Mouse (Mus musculus): ENCODE data around the gene Smap2. TPM values are rescaled to one million over a fixed set of nuclear protein-coding genes. Genes with fewer than 3 reads are reported as not detected.

Gene Smap2
- 273 TPM for total RNA-seq (2023)

DNA sequence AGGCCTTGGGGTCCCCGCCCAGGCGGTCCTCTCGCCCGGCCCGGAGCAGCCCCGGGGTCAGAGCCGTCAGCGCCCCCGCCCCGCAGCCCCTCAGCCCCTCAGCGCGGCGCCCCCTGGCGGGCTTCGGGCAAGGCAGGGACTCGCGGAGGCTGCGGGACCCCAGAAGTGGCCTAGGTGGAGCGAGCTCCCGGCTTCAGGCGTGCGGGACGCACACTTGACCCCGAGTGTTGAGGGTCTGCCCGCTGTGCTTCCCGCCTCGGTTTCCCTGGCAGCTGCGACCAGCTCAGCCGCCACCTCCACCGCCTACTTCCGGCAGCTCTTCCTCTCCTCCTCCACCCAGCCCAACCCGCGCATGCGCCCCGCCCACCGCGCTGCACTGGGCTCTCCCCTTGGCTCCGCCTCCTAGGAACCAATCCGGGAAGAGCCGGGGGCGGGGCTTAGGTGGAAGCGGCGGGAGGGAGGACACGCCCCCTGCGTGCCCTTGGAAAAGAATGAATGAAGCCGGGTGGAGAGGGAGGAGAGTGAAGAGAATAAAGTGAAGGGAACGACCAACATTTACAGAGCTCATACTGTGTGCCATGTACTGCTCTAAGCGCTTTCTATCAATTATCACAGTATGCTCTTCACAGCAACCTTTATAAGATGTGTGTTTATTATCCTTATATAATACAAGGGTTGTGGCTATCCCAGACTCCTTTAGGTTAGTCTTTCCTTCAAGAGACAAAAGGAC is at the start of gene Smap2:
TSS of gene Smap2 (minus strand) at position 320 of the 730 bp plus-strand sequence.

DNA sequence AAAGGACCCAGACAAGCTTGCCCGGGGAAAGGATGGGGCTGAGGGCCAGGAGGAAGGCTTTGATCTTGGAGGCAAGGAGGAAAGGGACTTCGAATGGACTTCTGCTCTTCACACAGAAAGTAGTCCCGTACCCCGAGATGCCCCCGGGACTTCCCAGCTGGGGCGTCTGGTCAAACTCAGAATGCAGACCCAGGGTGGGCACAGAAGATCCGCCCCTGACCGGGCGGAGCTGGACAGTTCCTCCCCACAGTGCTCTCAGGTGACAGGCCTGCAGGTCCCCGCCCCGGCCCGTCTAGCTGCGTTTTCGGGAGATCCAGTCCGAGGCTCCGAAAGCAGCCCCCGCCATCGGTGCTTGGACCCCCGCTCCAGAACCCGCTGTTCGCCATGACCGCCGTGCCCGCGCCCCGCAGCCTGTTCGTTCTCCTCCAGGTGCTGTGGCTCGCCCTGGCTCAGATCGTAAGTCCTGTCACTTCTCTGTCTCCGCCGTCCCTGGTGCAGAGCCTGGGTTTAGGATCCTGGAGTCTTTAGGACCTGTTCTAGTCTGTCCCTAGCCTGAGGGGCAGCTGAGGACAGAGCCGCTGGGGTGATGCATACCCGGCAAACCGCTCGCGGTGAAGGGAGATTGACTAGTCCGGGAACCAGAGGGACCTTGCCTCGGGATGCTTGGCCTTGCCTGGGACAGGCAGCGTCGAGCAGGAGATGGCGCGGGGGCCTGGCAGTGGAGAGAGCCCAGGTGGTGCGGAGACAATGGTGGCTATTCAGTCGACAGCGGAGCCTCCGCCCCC is 22.5 kb upstream of the Smap2 start, which contains the start of gene Col9a2:
TSS of gene Col9a2 (plus strand) at position 55 of the 785 bp plus-strand sequence.

DNA sequence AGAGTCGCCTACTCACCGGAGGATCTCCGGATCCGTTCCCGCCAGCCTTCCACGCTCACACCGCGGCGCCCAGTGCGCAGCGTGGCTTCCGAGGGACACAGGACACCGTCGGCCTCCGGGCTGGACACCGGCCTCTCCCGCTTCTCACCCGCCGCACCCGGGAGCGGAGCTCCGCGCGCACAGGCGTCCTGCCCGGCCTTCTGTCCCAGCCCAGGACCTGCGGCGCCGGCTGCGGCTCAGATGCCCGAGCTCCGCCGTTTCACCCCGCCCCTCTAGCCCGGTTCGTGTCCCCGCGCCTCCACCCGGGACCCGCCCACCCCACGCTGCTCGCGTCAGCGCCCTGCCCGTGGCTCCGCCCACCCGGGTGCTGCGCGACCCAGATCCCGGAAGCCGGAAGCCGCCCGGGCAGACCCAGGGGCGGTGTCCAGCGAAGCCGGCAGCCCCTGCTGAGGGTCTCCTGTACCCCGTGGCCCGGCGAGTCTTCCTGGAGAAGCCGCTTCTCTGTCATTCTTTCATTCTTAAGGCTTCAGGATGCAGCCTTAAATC is 65.5 kb downstream of the Smap2 start, which contains the start of gene Zfp69:
TSS of gene Zfp69 (minus strand) at position 272 of the 546 bp plus-strand sequence.

DNA sequence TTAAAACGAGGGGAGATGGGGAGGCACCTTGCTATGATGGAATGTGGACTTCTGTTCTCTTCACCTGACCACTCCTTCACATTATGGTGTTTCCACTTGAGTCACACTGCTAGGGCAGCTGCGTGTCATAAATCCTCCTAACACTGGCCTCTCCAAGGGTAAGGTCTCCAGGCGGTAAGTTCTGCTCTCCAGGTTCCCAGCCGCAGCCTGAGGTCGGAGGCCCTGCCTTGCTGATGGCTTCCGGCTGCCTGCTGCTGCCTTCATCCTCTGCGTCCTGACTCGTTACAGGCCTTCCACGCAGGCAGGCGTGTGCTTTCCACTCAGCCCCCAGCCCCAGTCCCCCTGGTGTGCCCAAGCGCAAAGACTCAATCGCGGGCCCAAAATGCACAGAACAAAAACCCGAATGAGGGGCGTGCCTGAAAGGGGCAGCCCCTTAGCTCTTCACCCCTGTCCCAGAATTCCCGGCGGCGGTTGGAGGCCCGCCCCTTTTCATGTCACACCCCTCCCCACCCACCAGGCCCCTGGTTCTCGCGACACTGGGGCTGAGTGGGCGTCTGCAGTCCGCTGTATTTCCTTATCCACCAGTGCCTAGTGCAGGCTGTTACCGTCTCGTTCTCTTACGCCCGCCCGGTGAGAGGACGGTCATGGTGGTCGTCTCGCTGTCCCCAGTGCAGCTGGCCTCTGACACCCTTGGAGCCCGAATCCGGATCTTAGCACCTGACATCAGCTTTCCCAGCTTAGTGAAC is 92.3 kb downstream of the Smap2 start, which contains the start of gene Exo5:
TSS of gene Exo5 (minus strand) at position 464 of the 746 bp plus-strand sequence.

Other genes starting within 250 kb of the Smap2 start
- 74.8 TPM for gene Nfyc, start 185.7 kb downstream of the Smap2 start, total RNA-seq (2023)
- 3.0 TPM for gene Rims3, start 162.4 kb downstream of the Smap2 start, total RNA-seq (2023)
- gene Exo5, start 92.2 kb downstream of the Smap2 start, total RNA-seq (2023) = 8.3 TPM
- gene Zfp69, start 65.5 kb downstream of the Smap2 start, total RNA-seq (2023) = 11.4 TPM
- not detected for gene Col9a2, start 22.1 kb upstream of the Smap2 start, total RNA-seq (2023)
- gene Zmpste24, start 81.0 kb upstream of the Smap2 start, total RNA-seq (2023) = 27.3 TPM
- gene Tmco2, start 92.0 kb upstream of the Smap2 start, total RNA-seq (2023) = not detected
- gene Rlf, start 197.8 kb upstream of the Smap2 start, total RNA-seq (2023) = 61.8 TPM